Mouse (Mus musculus) forebrain, embryonic 13.5 days (tissue): ENCODE measurements around the gene Slc36a2. TPM values are rescaled to one million over a fixed set of nuclear protein-coding genes. Genes with fewer than 3 reads are reported as not detected.

Experiments used
- ATAC-seq: fragments of 200-750 bp; cut with Nextera tagmentation; 2 replicates; pipeline ENCODE4 v1.8.0; 2017
- H3K27ac ChIP-seq: fragments of 300-500 bp; sonication (generic); 2 replicates; pipeline ENCODE4 v1.5.1; 2015; ENCODE audit warnings: inconsistent platforms, mild to moderate bottlenecking, moderate library complexity
- H3K27me3 ChIP-seq: fragments of 300-500 bp; sonication (generic); 2 replicates; pipeline ENCODE4 v1.6.1; 2015; ENCODE audit warnings: mild to moderate bottlenecking, inconsistent platforms
- H3K36me3 ChIP-seq: fragments of 300-500 bp; sonication (generic); 2 replicates; pipeline ENCODE4 v1.6.1; 2015; ENCODE audit warnings: mild to moderate bottlenecking, inconsistent platforms; ENCODE audit not compliant: poor library complexity, severe bottlenecking
- H3K4me1 ChIP-seq: fragments of 300-500 bp; sonication (generic); 2 replicates; pipeline ENCODE4 v1.6.1; 2015; ENCODE audit warnings: inconsistent platforms
- H3K4me2 ChIP-seq: fragments of 300-500 bp; sonication (generic); 2 replicates; pipeline ENCODE4 v1.6.1; 2015; ENCODE audit warnings: inconsistent platforms, mild to moderate bottlenecking, moderate library complexity
- H3K4me3 ChIP-seq: fragments of 300-500 bp; sonication (generic); 2 replicates; pipeline ENCODE4 v1.5.1; 2015; ENCODE audit warnings: mild to moderate bottlenecking, inconsistent platforms
- H3K9ac ChIP-seq: fragments of 300-500 bp; sonication (generic); 2 replicates; pipeline ENCODE4 v1.6.1; 2015; ENCODE audit warnings: mild to moderate bottlenecking, inconsistent platforms
- H3K9me3 ChIP-seq: fragments of 300-500 bp; sonication (generic); replicated peaks from 2 replicates; pipeline ENCODE4 v1.6.1; 2016; ENCODE audit warnings: inconsistent platforms
- WGBS: fragments of 180-500 bp; shearing (Covaris S2); methylation state at CpG from one replicate; pipeline ENCODE4 v1.1.7; 2015; 5-methylcytosine and 5-hydroxymethylcytosine counted together
- polyA plus RNA-seq: library from polyadenylated mRNA; unstranded; fragments of >200 nt; fragmentation: Nextera tagmentation; extraction: Ambion mirVana; gene quantifications from 2 replicates; pipeline ENCODE4 v1.2.1, GENCODE M21; 2015

The Slc36a2 gene
- polyA plus RNA-seq: 0.09 and 0.13 TPM in 2 replicates

- no peak within 1 kb of the TSS for H3K27ac ChIP-seq
- no peak within 1 kb of the TSS for H3K9ac ChIP-seq
- no peaks in the 10 kb centered on the region for H3K27me3 ChIP-seq
- H3K4me2 ChIP-seq: no peak within 1 kb of the TSS
- ATAC-seq: no peak
- no peak within 1 kb of the TSS for H3K4me3 ChIP-seq
- 27% methylated on average over 10 of the region's 10 CpGs for WGBS
- no peaks in the 10 kb centered on the region for H3K9me3 ChIP-seq
- H3K4me1 ChIP-seq: no peaks in the 10 kb centered on the region
- no peaks in the 10 kb centered on the region for H3K36me3 ChIP-seq
Observed at GRCm38 (mm10) chr11:55184733-55185291, at the start of gene Slc36a2. Gene Slc36a2 (minus strand): TSS chr11:55185077.

DNA sequence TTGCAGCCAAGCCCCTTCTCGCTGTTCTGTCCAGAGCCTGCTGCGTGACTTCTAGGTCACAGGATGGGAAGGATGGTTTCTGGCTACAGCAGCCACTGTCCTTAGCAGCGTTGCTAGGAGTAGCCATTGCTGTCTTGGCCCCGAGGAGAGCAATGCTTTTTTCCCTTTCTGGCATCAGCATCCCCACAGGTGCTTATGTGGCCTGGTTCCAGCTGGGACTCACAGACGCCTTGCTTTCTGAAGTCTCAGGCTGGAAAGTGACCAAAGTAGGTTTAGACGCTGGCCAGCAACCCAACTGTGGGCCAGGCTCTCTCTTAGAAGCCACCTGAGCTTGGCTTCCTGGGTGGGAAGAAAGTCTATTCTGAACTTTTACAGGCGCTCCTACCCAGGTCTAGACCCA is 49.4 kb upstream of the Slc36a2 start:
- Histone ChIP-seq H3K4me2 (no peak overlapping the region), H3K4me1 (no peaks in the 10 kb centered on the region), H3K27ac (no peak overlapping the region), H3K9ac (no peak overlapping the region), H3K36me3 (peaks cover 21% of the 10 kb centered on the region), H3K27me3 (no peaks in the 10 kb centered on the region), H3K4me3 (no peak overlapping the region), H3K9me3 (no peaks in the 10 kb centered on the region)
- no peak for ATAC-seq
- WGBS: 89% methylated on average over 7 of the region's 7 CpGs

DNA sequence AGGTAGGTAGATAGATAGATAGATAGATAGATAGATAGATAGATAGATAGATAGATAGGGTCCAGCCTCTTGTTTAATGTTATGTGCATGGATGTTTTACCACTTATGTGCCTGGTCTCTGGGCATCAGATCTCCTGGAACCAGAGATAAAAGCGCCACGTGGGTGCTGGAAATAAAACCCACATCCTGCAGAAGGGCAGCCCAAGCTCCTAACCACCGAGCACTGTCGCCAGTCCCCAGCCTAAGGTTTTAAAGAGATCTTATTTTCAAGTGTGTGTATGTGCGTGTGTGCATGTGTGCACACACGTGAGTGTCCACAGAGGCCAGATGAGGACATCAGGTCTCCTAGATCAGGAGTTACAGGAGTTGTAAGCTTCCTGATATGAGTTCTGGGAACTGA is 46.2 kb upstream of the Slc36a2 start:
- no peaks in the 10 kb centered on the region for H3K9me3 ChIP-seq
- no peaks in the 10 kb centered on the region for H3K4me1 ChIP-seq
- H3K27me3 ChIP-seq: no peaks in the 10 kb centered on the region
- no peak overlapping the region for H3K4me2 ChIP-seq
- no peak for ATAC-seq
- peaks cover 31% of the 10 kb centered on the region for H3K36me3 ChIP-seq
- no peak overlapping the region for H3K27ac ChIP-seq
- no peak overlapping the region for H3K9ac ChIP-seq
- 94% methylated on average over 6 of the region's 6 CpGs for WGBS
- H3K4me3 ChIP-seq: no peak overlapping the region

- Histone ChIP-seq H3K4me3 (no peak overlapping the region), H3K9ac (no peak overlapping the region), H3K9me3 (no peaks in the 10 kb centered on the region), H3K27ac (no peak overlapping the region), H3K4me2 (no peak overlapping the region), H3K27me3 (no peaks in the 10 kb centered on the region), H3K36me3 (peaks cover 88% of the 10 kb centered on the region), H3K4me1 (no peaks in the 10 kb centered on the region)
- 89% methylated on average over 7 of the region's 7 CpGs for WGBS
- no peak for ATAC-seq
Observed at GRCm38 (mm10) chr11:55221306-55221705, 36.4 kb upstream of the Slc36a2 start.

GRCm38 (mm10) chr11:55218473-55218872 is 33.6 kb upstream of the Slc36a2 start:
- no peaks in the 10 kb centered on the region for H3K27me3 ChIP-seq
- H3K27ac ChIP-seq: no peak overlapping the region
- 77% methylated on average over 3 of the region's 3 CpGs for WGBS
- no peak overlapping the region for H3K4me3 ChIP-seq
- H3K9me3 ChIP-seq: no peaks in the 10 kb centered on the region
- ATAC-seq: no peak
- H3K36me3 ChIP-seq: peaks cover 59% of the 10 kb centered on the region
- H3K9ac ChIP-seq: no peak overlapping the region
- H3K4me2 ChIP-seq: no peak overlapping the region
- no peaks in the 10 kb centered on the region for H3K4me1 ChIP-seq

DNA sequence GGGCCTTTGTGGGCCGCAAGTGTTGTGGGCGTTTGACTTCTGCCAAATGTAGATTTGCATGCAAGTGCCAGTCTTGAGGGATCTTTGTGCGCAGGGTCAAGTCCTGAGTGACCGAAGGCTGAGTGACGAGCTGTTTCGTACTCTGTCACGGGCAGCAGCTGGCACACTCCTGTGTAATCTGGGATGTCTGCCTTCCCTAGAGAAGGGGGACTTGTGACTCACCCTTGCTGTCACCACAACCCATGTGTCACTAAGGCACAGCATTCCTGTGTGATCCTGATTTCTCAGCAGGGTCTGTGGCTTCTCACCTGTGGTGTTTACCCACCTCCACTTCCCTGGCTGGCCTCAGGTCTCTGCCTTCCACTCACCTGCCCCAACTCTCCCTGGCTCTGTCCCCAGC is 33.0 kb upstream of the Slc36a2 start:
- Histone ChIP-seq H3K4me2 (no peak overlapping the region), H3K36me3 (peaks cover 54% of the 10 kb centered on the region), H3K27me3 (no peaks in the 10 kb centered on the region), H3K4me3 (no peak overlapping the region), H3K9ac (no peak overlapping the region), H3K27ac (no peak overlapping the region), H3K9me3 (no peaks in the 10 kb centered on the region), H3K4me1 (no peaks in the 10 kb centered on the region)
- 96% methylated on average over 7 of the region's 7 CpGs for WGBS
- ATAC-seq: no peak

DNA sequence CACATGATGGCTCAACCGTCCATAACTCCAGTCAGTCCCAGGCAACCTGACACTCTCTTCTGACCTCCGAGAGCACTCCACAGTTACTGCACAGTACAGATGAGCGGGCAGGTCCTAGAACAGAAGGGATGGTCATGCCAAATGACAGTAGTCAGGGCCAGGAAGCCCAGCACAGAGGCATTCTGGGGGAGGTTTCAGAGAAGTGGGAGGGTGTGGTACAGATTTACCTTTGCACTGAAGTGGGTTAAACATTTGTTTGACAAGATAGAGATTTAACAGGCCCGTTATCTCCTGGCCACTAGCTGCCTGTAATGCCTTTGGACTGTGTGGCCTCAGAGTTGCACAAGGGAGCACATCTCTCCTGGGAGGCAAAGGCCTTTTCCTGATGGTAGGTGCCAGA is 32.5 kb upstream of the Slc36a2 start:
- Histone ChIP-seq H3K27me3 (no peaks in the 10 kb centered on the region), H3K36me3 (peaks cover 50% of the 10 kb centered on the region), H3K4me3 (no peak overlapping the region), H3K9ac (no peak overlapping the region), H3K4me1 (no peaks in the 10 kb centered on the region), H3K4me2 (no peak overlapping the region), H3K27ac (no peak overlapping the region), H3K9me3 (no peaks in the 10 kb centered on the region)
- 89% methylated on average over 4 of the region's 4 CpGs for WGBS
- ATAC-seq: no peak

DNA sequence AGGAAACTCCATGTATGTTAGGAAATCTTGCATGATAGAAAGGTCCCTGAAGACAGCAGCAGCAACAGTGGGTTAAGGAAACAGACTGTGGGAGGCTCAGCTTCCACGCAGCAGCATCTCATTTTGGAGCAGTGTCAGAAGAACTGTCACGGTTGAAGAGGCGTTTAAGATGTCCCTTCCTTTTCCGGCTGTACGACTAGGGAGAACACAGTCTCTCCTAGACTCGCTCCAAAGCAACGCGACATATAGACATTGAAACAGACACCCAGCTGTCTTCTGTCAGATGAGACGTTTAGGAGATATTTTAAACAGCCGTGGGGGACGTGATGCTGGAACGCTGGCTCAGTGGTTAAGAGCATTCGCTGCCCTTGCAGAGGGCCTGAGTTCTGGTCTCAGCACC is 32.0 kb upstream of the Slc36a2 start:
- no peak overlapping the region for H3K27ac ChIP-seq
- peaks cover 44% of the 10 kb centered on the region for H3K36me3 ChIP-seq
- H3K9ac ChIP-seq: no peak overlapping the region
- no peak for ATAC-seq
- H3K4me1 ChIP-seq: no peaks in the 10 kb centered on the region
- 89% methylated on average over 13 of the region's 13 CpGs for WGBS
- H3K4me3 ChIP-seq: no peak overlapping the region
- no peak overlapping the region for H3K4me2 ChIP-seq
- no peaks in the 10 kb centered on the region for H3K27me3 ChIP-seq
- H3K9me3 ChIP-seq: no peaks in the 10 kb centered on the region

GRCm38 (mm10) chr11:55216061-55216460 is 31.2 kb upstream of the Slc36a2 start:
- ATAC-seq: no peak
- H3K9me3 ChIP-seq: no peaks in the 10 kb centered on the region
- no peak overlapping the region for H3K4me3 ChIP-seq
- H3K27ac ChIP-seq: no peak overlapping the region
- no peak overlapping the region for H3K4me2 ChIP-seq
- no peak overlapping the region for H3K9ac ChIP-seq
- peaks cover 36% of the 10 kb centered on the region for H3K36me3 ChIP-seq
- 67% methylated on average over 4 of the region's 4 CpGs for WGBS
- no peaks in the 10 kb centered on the region for H3K27me3 ChIP-seq
- H3K4me1 ChIP-seq: no peaks in the 10 kb centered on the region

DNA sequence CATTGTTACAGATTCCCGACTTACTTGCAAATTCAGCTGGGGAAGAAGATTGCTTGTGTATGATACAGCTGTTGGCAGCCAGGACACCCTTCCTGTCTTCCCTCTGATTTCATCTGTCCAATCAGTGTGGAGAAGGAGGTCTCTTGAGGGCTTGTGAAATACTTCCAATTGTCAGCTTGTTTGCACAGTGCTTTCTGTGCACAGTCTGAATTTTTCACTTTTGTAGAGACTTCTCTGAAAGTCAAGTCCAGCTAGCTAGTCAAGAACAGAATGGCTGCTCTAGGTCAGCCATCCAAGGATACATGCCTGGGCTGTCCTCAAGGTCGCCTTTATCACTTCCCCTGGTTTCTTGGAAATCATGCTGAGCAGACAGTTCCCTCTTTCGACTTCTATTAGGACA is 30.1 kb upstream of the Slc36a2 start:
- H3K27me3 ChIP-seq: no peaks in the 10 kb centered on the region
- peaks cover 26% of the 10 kb centered on the region for H3K36me3 ChIP-seq
- ATAC-seq: no peak
- no peak overlapping the region for H3K4me2 ChIP-seq
- no peaks in the 10 kb centered on the region for H3K4me1 ChIP-seq
- no peak overlapping the region for H3K9ac ChIP-seq
- 81% methylated on average over 3 of the region's 3 CpGs for WGBS
- H3K4me3 ChIP-seq: no peak overlapping the region
- no peaks in the 10 kb centered on the region for H3K9me3 ChIP-seq
- no peak overlapping the region for H3K27ac ChIP-seq

DNA sequence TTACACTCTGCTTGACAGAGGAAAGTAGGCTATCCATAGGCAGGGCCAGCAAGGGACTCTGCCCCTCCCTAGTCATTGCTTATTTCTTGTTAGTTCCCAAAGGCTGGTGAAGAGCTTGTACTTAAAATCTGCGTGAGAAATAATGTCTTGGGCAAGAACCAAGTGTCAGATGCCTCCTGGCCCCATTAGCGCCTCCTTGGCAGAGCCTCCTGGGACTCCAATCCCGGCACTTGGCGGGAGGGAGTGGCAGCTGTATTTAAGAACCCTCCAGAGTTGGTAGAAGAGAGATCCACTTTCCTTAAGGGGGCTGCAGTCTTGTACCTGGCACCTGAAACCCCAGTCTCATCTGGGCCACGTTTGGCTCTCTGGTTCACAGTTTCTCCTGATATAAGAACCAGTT is 29.3 kb upstream of the Slc36a2 start:
- no peaks in the 10 kb centered on the region for H3K27me3 ChIP-seq
- no peak overlapping the region for H3K9ac ChIP-seq
- 85% methylated on average over 5 of the region's 5 CpGs for WGBS
- no peaks in the 10 kb centered on the region for H3K9me3 ChIP-seq
- no peak for ATAC-seq
- H3K27ac ChIP-seq: no peak overlapping the region
- peaks cover 19% of the 10 kb centered on the region for H3K36me3 ChIP-seq
- H3K4me2 ChIP-seq: no peak overlapping the region
- H3K4me1 ChIP-seq: no peaks in the 10 kb centered on the region
- no peak overlapping the region for H3K4me3 ChIP-seq

- H3K27ac ChIP-seq: no peak overlapping the region
- no peak overlapping the region for H3K9ac ChIP-seq
- no peak overlapping the region for H3K4me3 ChIP-seq
- H3K27me3 ChIP-seq: no peaks in the 10 kb centered on the region
- H3K36me3 ChIP-seq: peaks cover 14% of the 10 kb centered on the region
- 99% methylated on average over 4 of the region's 4 CpGs for WGBS
- H3K9me3 ChIP-seq: no peaks in the 10 kb centered on the region
- ATAC-seq: no peak
- H3K4me1 ChIP-seq: no peaks in the 10 kb centered on the region
- H3K4me2 ChIP-seq: no peak overlapping the region
Observed at GRCm38 (mm10) chr11:55213518-55213917, 28.6 kb upstream of the Slc36a2 start.

DNA sequence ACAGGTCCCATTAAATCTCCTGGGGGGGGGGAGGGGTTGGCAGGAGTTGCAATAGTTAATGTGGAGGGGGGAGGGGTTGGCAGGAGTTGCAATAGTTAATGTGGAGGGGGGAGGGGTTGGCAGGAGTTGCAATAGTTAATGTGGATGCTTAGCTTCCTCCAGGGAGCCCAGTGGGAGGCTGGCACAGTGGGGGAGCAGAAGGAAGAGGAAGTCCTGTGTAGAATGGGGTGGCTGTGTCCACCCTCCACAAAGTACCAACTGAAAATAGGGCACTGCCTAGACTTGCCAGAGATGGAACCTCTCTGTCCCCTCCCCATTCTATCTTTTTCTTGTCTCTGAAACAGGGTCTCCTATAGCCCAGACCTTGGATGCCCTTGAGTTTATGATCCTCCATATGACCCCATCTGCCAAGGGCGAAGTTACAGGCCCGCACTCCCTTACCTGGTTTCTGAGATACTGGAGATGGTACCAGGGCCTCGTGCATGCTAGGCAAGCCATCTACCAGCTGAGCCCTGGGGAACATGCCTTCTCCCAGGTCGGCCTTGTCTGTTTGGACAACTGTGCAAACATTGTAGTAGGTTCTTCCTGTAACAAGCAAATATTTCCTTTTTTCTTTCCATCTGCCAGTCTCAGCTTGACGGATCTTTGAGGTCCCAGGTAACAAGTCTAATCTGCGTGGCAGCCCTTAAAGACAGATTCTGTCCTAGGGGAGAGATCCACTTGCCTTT is 24.9 kb upstream of the Slc36a2 start:
- H3K4me3 ChIP-seq: no peak overlapping the region
- no peak overlapping the region for H3K4me2 ChIP-seq
- no peaks in the 10 kb centered on the region for H3K9me3 ChIP-seq
- ATAC-seq: no peak
- peaks cover 14% of the 10 kb centered on the region for H3K4me1 ChIP-seq
- H3K36me3 ChIP-seq: no peaks in the 10 kb centered on the region
- no peak overlapping the region for H3K27ac ChIP-seq
- no peak overlapping the region for H3K9ac ChIP-seq
- 93% methylated on average over 6 of the region's 6 CpGs for WGBS
- no peaks in the 10 kb centered on the region for H3K27me3 ChIP-seq
